Mouse (Mus musculus) forebrain, embryonic 15.5 days (tissue): ENCODE results near the gene Oaz2. TPM values are rescaled to one million over a fixed set of nuclear protein-coding genes. Genes with fewer than 3 reads are reported as not detected.
"Not testable (repeated sequence)": the region's sequence is repeated elsewhere in the genome, so short reads cannot be mapped to it uniquely, and the experiment has no call there.

Experiments
- ATAC-seq: fragments of 200-750 bp; cut with Nextera tagmentation; replicated peaks from 2 replicates; pipeline ENCODE4 v1.8.0; 2017; ENCODE audit warnings: mild to moderate bottlenecking, moderate TSS enrichment, moderate library complexity
- H3K27ac ChIP-seq: fragments of 300-500 bp; sonication (generic); replicated peaks from 2 replicates; pipeline ENCODE4 v1.5.1; 2015; ENCODE audit warnings: mild to moderate bottlenecking, inconsistent platforms
- H3K27me3 ChIP-seq: fragments of 300-500 bp; sonication (generic); 2 replicates; pipeline ENCODE4 v1.6.1; 2015; ENCODE audit warnings: inconsistent platforms
- H3K36me3 ChIP-seq: fragments of 300-500 bp; sonication (generic); 2 replicates; pipeline ENCODE4 v1.6.1; 2015; ENCODE audit warnings: mild to moderate bottlenecking, inconsistent platforms
- H3K4me1 ChIP-seq: fragments of 300-500 bp; sonication (generic); 2 replicates; pipeline ENCODE4 v1.6.1; 2015; ENCODE audit warnings: inconsistent platforms
- H3K4me2 ChIP-seq: fragments of 300-500 bp; sonication (generic); replicated peaks from 2 replicates; pipeline ENCODE4 v1.6.1; 2015; ENCODE audit warnings: mild to moderate bottlenecking, inconsistent platforms
- H3K4me3 ChIP-seq: fragments of 300-500 bp; sonication (generic); 2 replicates; pipeline ENCODE4 v1.5.1; 2015; ENCODE audit warnings: mild to moderate bottlenecking, inconsistent platforms
- H3K9ac ChIP-seq: fragments of 300-500 bp; sonication (generic); replicated peaks from 2 replicates; pipeline ENCODE4 v1.6.1; 2015; ENCODE audit warnings: mild to moderate bottlenecking, inconsistent platforms
- H3K9me3 ChIP-seq: fragments of 300-500 bp; sonication (generic); 2 replicates; pipeline ENCODE4 v1.6.1; 2016; ENCODE audit warnings: inconsistent platforms
- WGBS: fragments of 180-500 bp; shearing (Covaris S2); methylation state at CpG from one replicate; pipeline ENCODE4 v1.1.7; 2015; ENCODE audit warnings: mixed read lengths; 5-methylcytosine and 5-hydroxymethylcytosine counted together
- polyA plus RNA-seq: library from polyadenylated mRNA; unstranded; fragments of >200 nt; fragmentation: Nextera tagmentation; extraction: Ambion mirVana; gene quantifications from 2 replicates; pipeline ENCODE4 v1.2.1, GENCODE M21; 2015

Oaz2 gene
- polyA plus RNA-seq, 1 experiment from 2014 or later, result 347 TPM

DNA sequence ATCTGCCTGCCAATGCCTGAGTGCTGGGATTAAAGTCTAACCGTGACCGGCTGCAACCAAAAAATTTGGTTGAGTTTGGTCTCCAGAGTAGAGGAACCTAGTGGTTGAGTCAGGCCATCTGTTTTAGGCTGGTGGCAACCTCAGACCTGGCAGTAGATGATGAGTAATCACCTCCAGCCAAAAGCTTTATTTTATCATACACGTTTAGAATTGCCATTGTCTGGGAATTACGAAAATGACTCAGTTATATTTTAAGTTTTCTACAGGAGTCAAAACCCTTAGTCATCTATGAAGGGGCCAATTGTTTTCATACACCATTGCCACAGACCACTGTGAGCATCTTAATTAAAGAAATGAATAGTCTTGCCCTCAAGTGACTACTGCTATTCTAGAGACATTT lies 30.9 kb upstream of the Oaz2 start:
- ATAC-seq, result no peak
- H3K27me3 ChIP-seq, result peaks cover 6% of the 10 kb centered on the region; the same call in 1 of the 2 replicates
- H3K4me3 ChIP-seq, result no peak overlapping the region
- H3K27ac ChIP-seq, result no peak overlapping the region
- no peaks in the 10 kb centered on the region for H3K9me3 ChIP-seq
- no peaks in the 10 kb centered on the region for H3K4me1 ChIP-seq
- H3K9ac ChIP-seq, result no peak overlapping the region
- H3K4me2 ChIP-seq, result no peak overlapping the region
- H3K36me3 ChIP-seq, result no peaks in the 10 kb centered on the region
- WGBS, result 83% methylated on average over 4 of the region's 4 CpGs

DNA sequence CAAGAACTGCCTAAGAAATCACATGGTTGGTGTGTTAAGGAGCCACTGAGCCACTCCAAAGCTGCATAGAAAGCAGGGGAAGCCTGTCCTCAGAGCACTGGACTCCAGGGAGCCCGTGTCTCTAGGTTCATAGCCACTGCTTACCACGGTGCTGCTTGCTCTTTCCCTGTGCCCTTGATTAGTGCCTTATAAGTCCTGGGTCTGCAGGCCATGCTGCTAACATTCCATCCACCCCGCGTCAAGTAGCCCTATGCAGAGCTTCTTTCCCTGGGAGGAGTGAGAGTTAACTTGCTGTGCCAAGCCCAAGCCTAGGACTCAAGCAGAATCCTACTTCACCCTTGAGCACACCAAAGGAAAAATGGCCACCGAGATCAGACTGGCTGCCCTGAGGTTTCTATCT lies 28.7 kb upstream of the Oaz2 start:
- H3K36me3 ChIP-seq, result no peaks in the 10 kb centered on the region
- no peak overlapping the region for H3K4me2 ChIP-seq
- H3K4me1 ChIP-seq, result no peaks in the 10 kb centered on the region
- no peak overlapping the region for H3K27ac ChIP-seq
- 64% methylated on average over 5 of the region's 5 CpGs for WGBS
- H3K4me3 ChIP-seq, result no peak overlapping the region
- ATAC-seq, result no peak
- H3K9me3 ChIP-seq, result no peaks in the 10 kb centered on the region
- H3K9ac ChIP-seq, result no peak overlapping the region
- H3K27me3 ChIP-seq, result no peaks in the 10 kb centered on the region

DNA sequence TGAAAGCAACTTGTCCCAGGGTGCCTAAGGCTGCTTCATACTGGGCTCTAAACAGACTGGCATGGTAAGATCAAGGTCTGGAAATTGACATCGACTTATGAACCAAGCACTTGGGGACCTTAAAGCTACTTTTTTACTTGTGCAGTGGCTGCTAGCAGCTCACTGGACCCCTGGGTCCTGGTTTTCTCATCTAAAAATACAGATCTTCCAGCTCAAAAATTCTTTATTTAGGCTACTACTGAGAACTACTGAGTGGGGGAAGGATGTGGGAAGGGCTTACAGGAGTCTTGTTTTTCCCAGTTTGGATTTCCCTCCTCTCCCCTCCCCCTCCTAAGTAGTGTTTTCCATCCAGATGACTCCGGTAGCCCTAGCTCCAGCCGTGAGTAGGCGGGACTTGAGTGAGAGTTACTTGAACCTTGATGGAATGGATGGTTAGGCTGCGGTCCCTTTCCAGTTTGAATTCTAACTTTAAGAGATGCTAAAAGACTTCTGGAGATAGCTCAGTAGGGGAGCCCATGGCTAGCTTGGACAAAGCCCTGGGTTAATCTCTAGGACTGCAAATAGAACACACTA lies 26.9 kb upstream of the Oaz2 start:
- WGBS, result 13% methylated on average over 5 of the region's 5 CpGs
- ATAC-seq, result no peak

DNA sequence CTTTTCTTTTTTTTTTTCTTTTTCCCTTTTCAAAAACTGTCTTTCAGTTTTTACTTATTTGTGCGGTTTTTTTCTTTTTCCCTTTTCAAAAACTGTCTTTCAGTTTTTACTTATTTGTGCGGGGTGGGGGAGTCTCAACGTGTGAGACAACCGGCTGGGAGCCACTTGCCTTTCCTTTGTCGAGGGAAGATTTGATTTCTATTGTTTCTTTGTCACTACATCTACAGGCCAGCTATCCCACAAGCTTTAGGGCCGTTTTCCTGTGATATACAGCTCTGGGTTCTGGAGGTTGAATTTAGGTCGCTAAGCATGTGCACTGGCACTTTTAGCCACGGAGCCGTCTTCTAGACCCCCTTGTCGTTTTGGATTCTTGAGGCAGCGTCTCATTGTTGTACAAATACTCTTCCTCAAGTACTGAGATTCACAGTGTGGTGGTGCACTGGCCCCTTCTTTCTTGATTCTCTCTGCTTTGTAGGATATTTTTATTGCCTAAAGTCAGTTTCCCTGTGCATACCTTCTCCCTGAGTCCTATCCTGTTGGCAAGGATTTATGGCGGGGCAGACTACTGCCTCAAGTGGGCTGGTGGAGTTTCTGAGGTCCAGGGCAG lies 26.3 kb upstream of the Oaz2 start:
- no peak overlapping the region for H3K9ac ChIP-seq
- H3K27ac ChIP-seq, result no peak overlapping the region
- no peaks in the 10 kb centered on the region for H3K36me3 ChIP-seq
- H3K27me3 ChIP-seq, result no peaks in the 10 kb centered on the region
- no peaks in the 10 kb centered on the region for H3K9me3 ChIP-seq
- no peaks in the 10 kb centered on the region for H3K4me1 ChIP-seq
- ATAC-seq, result no peak
- WGBS, result 10% methylated on average over 12 of the region's 12 CpGs
- H3K4me3 ChIP-seq, result no peak overlapping the region
- no peak overlapping the region for H3K4me2 ChIP-seq

More for the DNA sequence above, 26.9 kb upstream of the Oaz2 start:
- Histone ChIP-seq H3K36me3 (no peaks in the 10 kb centered on the region), H3K4me3 (no peak overlapping the region), H3K4me1 (no peaks in the 10 kb centered on the region), H3K27ac (no peak overlapping the region), H3K9ac (no peak overlapping the region), H3K4me2 (no peak overlapping the region), H3K27me3 (no peaks in the 10 kb centered on the region), H3K9me3 (no peaks in the 10 kb centered on the region)

DNA sequence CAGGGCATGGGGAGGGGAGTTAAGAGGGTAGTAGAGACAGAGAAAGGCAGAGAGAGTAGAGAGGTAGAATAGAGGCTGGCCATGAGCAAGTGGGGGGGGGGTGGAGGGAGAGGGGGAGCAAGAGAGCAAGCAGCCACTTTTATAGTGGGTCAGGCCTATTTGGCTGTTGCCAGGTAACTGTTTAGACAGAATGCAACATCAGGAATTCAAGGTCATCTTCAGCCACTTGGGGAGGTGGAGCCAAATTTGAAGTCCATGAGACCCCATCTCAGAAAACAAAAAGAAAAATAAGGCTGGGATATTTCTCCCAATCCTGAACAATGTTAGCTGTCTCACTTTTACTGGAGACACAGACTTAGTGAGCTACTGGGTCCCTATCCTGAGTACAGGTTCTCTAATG lies 25.3 kb upstream of the Oaz2 start:
- H3K4me2 ChIP-seq, result no peak overlapping the region
- H3K36me3 ChIP-seq, result no peaks in the 10 kb centered on the region
- no peaks in the 10 kb centered on the region for H3K9me3 ChIP-seq
- no peaks in the 10 kb centered on the region for H3K27me3 ChIP-seq
- no peak overlapping the region for H3K4me3 ChIP-seq
- ATAC-seq, result no peak
- H3K4me1 ChIP-seq, result no peaks in the 10 kb centered on the region
- no peak overlapping the region for H3K27ac ChIP-seq
- H3K9ac ChIP-seq, result no peak overlapping the region

DNA sequence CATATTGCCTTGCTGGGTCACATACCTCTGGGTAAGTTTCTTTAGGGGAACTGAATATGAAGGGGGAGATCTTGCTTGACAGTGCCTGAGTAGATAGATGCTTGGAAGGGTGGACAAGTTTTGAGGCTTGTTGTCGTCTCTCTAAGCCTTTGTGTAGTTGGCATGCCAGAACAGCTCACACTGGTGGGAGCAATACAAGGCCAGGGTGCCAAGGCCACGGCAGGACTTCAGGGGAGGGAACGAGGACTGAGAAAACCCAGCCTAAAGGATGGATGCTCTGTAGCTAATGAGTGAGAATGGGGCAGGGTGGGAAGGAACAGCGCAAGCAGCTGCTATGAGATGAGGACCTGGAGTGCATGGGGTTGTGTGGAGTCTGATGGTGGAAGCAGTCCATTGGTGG lies 22.8 kb upstream of the Oaz2 start:
- H3K36me3 ChIP-seq, result no peaks in the 10 kb centered on the region
- no peaks in the 10 kb centered on the region for H3K9me3 ChIP-seq
- H3K4me1 ChIP-seq, result no peaks in the 10 kb centered on the region
- WGBS, result 87% methylated on average over 4 of the region's 4 CpGs
- no peak overlapping the region for H3K27ac ChIP-seq
- no peak for ATAC-seq
- no peak overlapping the region for H3K4me2 ChIP-seq
- H3K4me3 ChIP-seq, result no peak overlapping the region
- H3K27me3 ChIP-seq, result no peaks in the 10 kb centered on the region
- no peak overlapping the region for H3K9ac ChIP-seq

DNA sequence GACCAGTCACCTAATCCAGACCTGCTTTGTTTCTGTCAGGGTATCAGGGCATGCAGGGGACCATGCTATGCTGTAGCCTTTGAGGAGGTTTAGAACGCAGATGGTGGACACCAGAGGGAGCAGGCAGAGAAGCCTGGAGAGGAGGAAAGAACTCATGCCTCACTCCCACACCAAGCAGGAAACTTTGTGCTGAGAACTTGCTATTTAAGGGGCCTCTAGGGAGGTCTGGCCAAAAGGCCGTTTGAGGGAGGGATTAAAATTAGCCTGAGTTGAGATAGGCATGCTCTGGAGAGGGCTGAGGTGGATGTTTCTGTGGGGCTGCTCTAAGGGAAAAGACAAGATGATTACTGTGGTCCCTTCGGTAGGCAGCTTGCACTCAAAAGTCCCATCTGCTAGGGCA lies 21.8 kb upstream of the Oaz2 start:
- Histone ChIP-seq H3K4me1 (no peaks in the 10 kb centered on the region), H3K9me3 (no peaks in the 10 kb centered on the region), H3K9ac (no peak overlapping the region), H3K4me3 (no peak overlapping the region), H3K4me2 (no peak overlapping the region), H3K27me3 (no peaks in the 10 kb centered on the region), H3K27ac (no peak overlapping the region), H3K36me3 (no peaks in the 10 kb centered on the region)
- ATAC-seq, result no peak
- WGBS, result 57% methylated on average over 3 of the region's 3 CpGs

DNA sequence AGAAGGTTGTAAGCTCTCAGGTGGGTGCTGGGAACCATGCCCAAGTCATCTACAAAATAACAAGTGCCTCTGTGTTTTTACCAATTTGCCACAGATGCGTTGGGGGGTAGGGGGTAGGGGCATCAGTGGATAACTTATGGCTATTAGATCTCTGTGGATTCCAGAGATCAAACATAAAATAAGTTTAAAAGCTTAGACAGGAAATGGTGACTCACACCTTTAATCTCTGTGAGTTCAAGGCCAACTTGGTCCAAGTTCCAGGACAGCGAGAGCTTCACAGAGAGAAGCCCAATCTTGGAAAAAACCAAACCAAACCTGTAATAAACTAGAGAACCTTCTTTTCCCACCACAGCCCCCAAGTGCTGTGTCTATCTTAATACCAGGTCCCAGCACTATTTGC lies 21.0 kb upstream of the Oaz2 start:
- H3K36me3 ChIP-seq, result no peaks in the 10 kb centered on the region
- 99% methylated on average over 2 of the region's 2 CpGs for WGBS
- no peak overlapping the region for H3K4me3 ChIP-seq
- ATAC-seq, result no peak
- H3K4me2 ChIP-seq, result no peak overlapping the region
- H3K27ac ChIP-seq, result no peak overlapping the region
- no peaks in the 10 kb centered on the region for H3K27me3 ChIP-seq
- H3K9ac ChIP-seq, result no peak overlapping the region
- H3K4me1 ChIP-seq, result no peaks in the 10 kb centered on the region
- H3K9me3 ChIP-seq, result no peaks in the 10 kb centered on the region

DNA sequence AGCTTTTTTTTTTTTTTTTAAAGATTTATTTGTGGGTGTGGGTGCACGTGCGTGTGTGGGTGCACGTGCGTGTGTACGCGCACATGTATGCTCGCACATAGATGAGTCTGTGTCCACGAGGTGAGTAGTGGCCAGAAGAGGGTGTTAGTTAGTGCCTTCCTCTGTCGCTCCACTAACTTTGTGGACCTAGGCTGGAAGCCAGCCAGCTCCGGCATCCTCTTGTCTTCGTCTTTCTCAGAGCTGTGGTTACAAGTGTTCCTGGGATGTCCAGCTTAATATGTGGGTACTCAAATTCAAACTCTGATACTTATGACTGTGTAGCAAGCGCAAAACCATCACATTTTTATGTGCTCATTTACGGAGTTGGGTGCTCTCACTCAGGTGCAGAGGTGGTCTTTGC lies 19.1 kb upstream of the Oaz2 start:
- no peaks in the 10 kb centered on the region for H3K36me3 ChIP-seq
- no peaks in the 10 kb centered on the region for H3K4me1 ChIP-seq
- no peak overlapping the region for H3K4me2 ChIP-seq
- H3K27ac ChIP-seq, result no peak overlapping the region
- no peaks in the 10 kb centered on the region for H3K9me3 ChIP-seq
- H3K4me3 ChIP-seq, result no peak overlapping the region
- H3K9ac ChIP-seq, result no peak overlapping the region
- WGBS, result 92% methylated on average over 13 of the region's 13 CpGs
- H3K27me3 ChIP-seq, result no peaks in the 10 kb centered on the region
- ATAC-seq, result no peak

DNA sequence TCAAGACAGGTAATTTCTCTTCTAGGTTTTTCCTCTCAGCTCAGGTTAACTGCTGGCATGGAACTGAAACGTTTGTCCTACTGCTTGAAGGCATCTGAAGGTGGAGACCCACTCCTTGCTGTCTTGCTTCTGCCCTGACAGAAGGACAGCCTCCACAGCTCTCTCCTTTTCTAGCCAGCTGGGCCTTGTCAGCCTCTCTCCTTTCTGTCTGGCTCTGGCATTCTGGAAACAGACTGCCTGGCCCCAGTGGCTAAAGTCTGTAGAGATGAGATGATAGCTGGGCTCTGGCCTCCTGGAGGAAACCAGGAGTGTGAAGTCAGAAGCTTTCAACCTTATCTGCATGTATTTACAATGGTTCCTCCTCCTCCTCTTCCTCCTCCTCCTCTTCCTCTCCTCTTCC lies 17.8 kb upstream of the Oaz2 start:
- ATAC-seq, result no peak
- H3K4me3 ChIP-seq, result no peak overlapping the region
- no peak overlapping the region for H3K4me2 ChIP-seq

DNA sequence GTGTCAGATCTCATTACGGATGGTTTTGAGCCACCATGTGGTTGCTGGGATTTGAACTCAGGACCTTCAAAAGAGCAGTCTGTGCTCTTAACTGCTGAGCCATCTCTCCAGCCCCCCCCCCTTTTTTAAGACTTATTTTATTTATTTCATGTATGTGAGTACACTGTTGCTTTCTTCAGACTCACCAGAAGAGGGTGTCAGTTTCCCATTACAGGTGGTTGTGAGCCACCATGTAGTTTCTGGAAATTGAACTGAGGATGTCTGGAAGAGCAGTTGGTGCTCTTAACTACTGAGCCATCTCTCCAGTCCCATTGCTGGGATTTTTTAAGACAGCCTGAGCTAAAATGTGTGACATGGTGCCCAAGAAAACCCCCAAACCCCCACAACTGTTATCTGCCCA lies 15.8 kb upstream of the Oaz2 start:
- H3K4me1 ChIP-seq, H3K4me2 ChIP-seq, H3K27ac ChIP-seq, H3K27me3 ChIP-seq, H3K9ac ChIP-seq, ATAC-seq, H3K9me3 ChIP-seq, H3K4me3 ChIP-seq, H3K36me3 ChIP-seq: not testable (repeated sequence)
- WGBS, result 86% methylated on average over 1 of the region's 1 CpGs

More for the DNA sequence above, 17.8 kb upstream of the Oaz2 start:
- WGBS, result 78% methylated on average over 1 of the region's 1 CpGs
- no peaks in the 10 kb centered on the region for H3K27me3 ChIP-seq
- no peak overlapping the region for H3K9ac ChIP-seq
- no peaks in the 10 kb centered on the region for H3K36me3 ChIP-seq
- no peaks in the 10 kb centered on the region for H3K9me3 ChIP-seq
- H3K27ac ChIP-seq, result no peak overlapping the region
- no peaks in the 10 kb centered on the region for H3K4me1 ChIP-seq

DNA sequence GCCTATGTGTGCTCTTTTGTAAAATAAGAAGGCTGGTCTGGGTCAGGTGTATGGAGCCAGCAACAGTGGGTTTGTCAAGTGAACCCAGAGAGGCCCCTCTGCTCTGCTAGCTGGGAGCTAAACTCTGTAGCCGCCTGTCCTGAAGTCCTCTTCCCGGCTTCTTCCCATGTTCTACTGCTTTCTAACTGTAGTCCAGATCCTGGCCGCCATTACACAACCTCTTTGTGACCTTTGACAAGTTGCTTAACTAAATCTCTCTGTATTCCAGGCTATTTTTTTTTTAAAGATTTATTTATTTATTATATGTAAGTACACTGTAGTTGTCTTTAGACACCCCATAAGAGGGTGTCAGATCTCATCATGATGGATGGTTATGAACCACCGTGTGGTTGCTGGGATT lies 14.1 kb upstream of the Oaz2 start:
- Histone ChIP-seq H3K27me3 (no peaks in the 10 kb centered on the region), H3K4me3 (no peak overlapping the region), H3K9ac (no peak overlapping the region), H3K36me3 (no peaks in the 10 kb centered on the region), H3K27ac (no peak overlapping the region), H3K4me2 (no peak overlapping the region), H3K4me1 (no peaks in the 10 kb centered on the region), H3K9me3 (no peaks in the 10 kb centered on the region)
- ATAC-seq, result no peak
- 93% methylated on average over 4 of the region's 4 CpGs for WGBS

DNA sequence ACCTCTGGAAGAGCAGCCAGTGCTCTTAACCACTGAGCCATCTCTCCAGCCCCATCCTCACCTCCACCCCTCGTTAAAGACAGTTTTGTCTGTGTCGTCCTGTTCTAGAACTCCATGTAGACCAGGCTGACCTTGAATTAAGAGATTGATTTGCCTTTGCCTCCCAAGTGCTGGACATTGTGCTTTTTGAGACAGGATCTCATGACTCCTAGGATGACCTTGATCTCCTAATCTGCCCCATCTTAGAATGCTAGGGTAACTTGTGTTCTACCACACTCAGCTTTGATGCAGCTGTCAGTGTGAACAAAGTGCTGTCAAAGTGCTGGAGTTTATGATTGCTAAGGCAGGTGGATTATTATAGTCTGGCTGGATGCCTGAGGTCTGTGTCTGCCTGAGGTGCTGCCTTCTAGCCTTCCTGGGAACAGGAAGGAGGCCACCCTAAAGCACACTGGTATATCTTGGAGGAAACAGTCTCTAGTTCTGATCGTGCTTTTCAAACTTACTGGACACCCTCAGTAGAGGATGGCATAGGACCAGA lies 13.0 kb upstream of the Oaz2 start:
- Histone ChIP-seq H3K9ac (no peak overlapping the region), H3K4me3 (no peak overlapping the region), H3K9me3 (no peaks in the 10 kb centered on the region), H3K36me3 (no peaks in the 10 kb centered on the region), H3K27me3 (no peaks in the 10 kb centered on the region), H3K4me1 (no peaks in the 10 kb centered on the region), H3K27ac (no peak overlapping the region), H3K4me2 (no peak overlapping the region)
- WGBS, result 86% methylated on average over 3 of the region's 3 CpGs
- ATAC-seq, result no peak
